Mouse (Mus musculus): ENCODE measurements around the gene Klhdc8a. TPM values are rescaled to one million over a fixed set of nuclear protein-coding genes. Genes with fewer than 3 reads are reported as not detected.
A peak's percentile ranks its signal among the peaks of the same experiment; 100 is the strongest.

Klhdc8a gene
- polyA plus RNA-seq, 1 experiment from 2014 or later = 0.15 TPM

GRCm38 (mm10) chr1:132322711-132323542 lies 24.5 kb downstream of the Klhdc8a start:
- no peak overlapping the region for H3K4me2 ChIP-seq

DNA sequence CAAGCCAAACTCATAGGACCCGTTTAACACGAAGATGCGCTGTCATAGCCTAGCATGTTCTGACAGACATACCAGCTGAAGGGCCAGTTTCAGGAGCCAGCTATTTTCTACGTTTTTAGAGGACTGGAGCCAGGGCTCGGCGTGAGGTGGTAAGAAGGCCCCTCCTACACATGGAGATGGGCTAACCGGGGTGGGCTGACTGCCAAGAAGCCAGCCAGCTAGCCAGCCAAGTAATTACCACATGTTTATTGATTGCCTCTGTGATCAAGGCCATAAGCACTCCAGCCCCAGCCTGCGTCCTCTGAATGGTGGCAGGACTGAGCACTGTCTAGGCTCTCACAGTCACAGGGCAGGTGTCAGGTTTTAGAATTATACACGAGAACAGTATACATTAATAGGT lies 28.4 kb downstream of the Klhdc8a start:
- 54% methylated on average over 9 of the region's 9 CpGs for WGBS
- Histone ChIP-seq H3K4me3 (replicated peaks) (no peak overlapping the region), H3K9me3 (no peaks in the 10 kb centered on the region), H3K36me3 (no peaks in the 10 kb centered on the region), H3K27me3 (replicated peaks) (no peaks in the 10 kb centered on the region), H3K4me1 (peaks cover 16% of the 10 kb centered on the region), H3K27ac (no peak overlapping the region), H3K9ac (no peak overlapping the region), H3K4me2 (no peak overlapping the region)
- peak; percentile 57 for ATAC-seq (ENCODE audit: insufficient read depth, low FRiP score, low read depth)

More at GRCm38 (mm10) chr1:132322711-132323542, 24.5 kb downstream of the Klhdc8a start:
- no peaks in the 10 kb centered on the region for H3K9me3 ChIP-seq
- 44% methylated on average over 13 of the region's 13 CpGs for WGBS
- H3K27ac ChIP-seq = peak overlapping the region; percentile 46
- no peak overlapping the region for H3K9ac ChIP-seq
- no peak for ATAC-seq (ENCODE audit: insufficient read depth, low FRiP score, low read depth)
- H3K36me3 ChIP-seq = no peaks in the 10 kb centered on the region
- no peaks in the 10 kb centered on the region for H3K27me3 ChIP-seq (replicated peaks)
- no peak overlapping the region for H3K4me3 ChIP-seq (replicated peaks)
- H3K4me1 ChIP-seq = peaks cover 33% of the 10 kb centered on the region

DNA sequence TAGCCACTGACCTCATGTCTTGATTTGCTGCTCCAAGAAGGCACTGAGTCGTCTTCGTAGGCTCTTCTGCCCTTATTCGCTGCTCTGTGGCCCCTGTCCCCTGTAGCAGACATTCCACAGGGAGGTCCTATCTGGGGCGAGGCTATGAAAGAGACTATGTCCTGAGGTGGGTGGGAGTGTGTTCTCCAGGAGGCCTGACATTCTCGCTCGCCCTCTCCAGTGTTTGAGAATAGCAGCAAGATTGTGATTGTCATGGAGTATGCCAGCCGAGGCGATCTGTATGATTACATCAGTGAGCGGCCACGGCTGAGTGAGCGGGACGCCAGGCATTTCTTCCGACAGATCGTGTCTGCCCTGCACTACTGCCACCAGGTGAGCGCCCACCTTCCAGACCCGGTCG lies 29.1 kb downstream of the Klhdc8a start:
- ATAC-seq (ENCODE audit: insufficient read depth, low FRiP score, low read depth) = no peak
- Histone ChIP-seq H3K9me3 (no peaks in the 10 kb centered on the region), H3K36me3 (no peaks in the 10 kb centered on the region), H3K27ac (no peak overlapping the region), H3K4me3 (replicated peaks) (no peak overlapping the region), H3K4me1 (peaks cover 13% of the 10 kb centered on the region), H3K4me2 (no peak overlapping the region), H3K9ac (no peak overlapping the region), H3K27me3 (replicated peaks) (no peaks in the 10 kb centered on the region)
- 79% methylated on average over 17 of the region's 17 CpGs for WGBS

- Histone ChIP-seq H3K36me3 (no peaks in the 10 kb centered on the region), H3K9me3 (no peaks in the 10 kb centered on the region), H3K4me3 (replicated peaks) (no peak overlapping the region), H3K27ac (no peak overlapping the region), H3K9ac (no peak overlapping the region), H3K4me1 (peaks cover 8% of the 10 kb centered on the region), H3K27me3 (replicated peaks) (no peaks in the 10 kb centered on the region), H3K4me2 (no peak overlapping the region)
- ATAC-seq (ENCODE audit: insufficient read depth, low FRiP score, low read depth) = no peak
- 75% methylated on average over 3 of the region's 3 CpGs for WGBS
Measured at GRCm38 (mm10) chr1:132328565-132328964, 30.1 kb downstream of the Klhdc8a start.

GRCm38 (mm10) chr1:132329656-132330055 lies 31.2 kb downstream of the Klhdc8a start:
- Histone ChIP-seq H3K4me2 (no peak overlapping the region), H3K9ac (no peak overlapping the region), H3K4me1 (peaks cover 14% of the 10 kb centered on the region), H3K36me3 (no peaks in the 10 kb centered on the region), H3K27ac (no peak overlapping the region), H3K27me3 (replicated peaks) (no peaks in the 10 kb centered on the region), H3K9me3 (no peaks in the 10 kb centered on the region), H3K4me3 (replicated peaks) (no peak overlapping the region)
- no peak for ATAC-seq (ENCODE audit: insufficient read depth, low FRiP score, low read depth)
- 83% methylated on average over 7 of the region's 7 CpGs for whole genome bisulfite sequencing

DNA sequence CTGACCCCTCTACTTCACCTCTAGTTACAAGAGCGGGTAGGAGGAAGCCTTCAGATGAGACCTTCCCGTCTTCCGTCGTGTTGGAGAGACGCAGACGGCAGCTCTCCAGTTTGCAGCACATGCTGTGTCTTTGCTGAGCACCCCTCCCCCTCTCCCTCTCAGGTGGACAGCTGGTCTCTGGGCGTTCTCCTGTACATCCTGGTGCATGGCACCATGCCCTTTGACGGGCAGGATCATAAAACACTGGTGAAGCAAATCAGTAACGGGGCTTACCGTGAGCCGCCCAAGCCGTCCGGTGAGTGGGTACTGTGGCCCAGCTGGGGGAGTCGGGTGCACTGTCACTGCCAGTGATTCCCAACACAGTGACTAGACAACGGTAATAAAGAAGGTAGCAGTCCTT lies 32.0 kb downstream of the Klhdc8a start:
- WGBS = 88% methylated on average over 15 of the region's 15 CpGs
- no peak overlapping the region for H3K4me3 ChIP-seq (replicated peaks)
- no peak overlapping the region for H3K27ac ChIP-seq
- no peaks in the 10 kb centered on the region for H3K9me3 ChIP-seq
- H3K27me3 ChIP-seq (replicated peaks) = no peaks in the 10 kb centered on the region
- no peak overlapping the region for H3K4me2 ChIP-seq
- H3K9ac ChIP-seq = no peak overlapping the region
- ATAC-seq (ENCODE audit: insufficient read depth, low FRiP score, low read depth) = no peak
- peaks cover 21% of the 10 kb centered on the region for H3K4me1 ChIP-seq
- no peaks in the 10 kb centered on the region for H3K36me3 ChIP-seq

GRCm38 (mm10) chr1:132331283-132331682 lies 32.9 kb downstream of the Klhdc8a start:
- H3K9ac ChIP-seq = no peak overlapping the region
- ATAC-seq (ENCODE audit: insufficient read depth, low FRiP score, low read depth) = no peak
- WGBS = 88% methylated on average over 17 of the region's 17 CpGs
- no peak overlapping the region for H3K27ac ChIP-seq
- H3K27me3 ChIP-seq (replicated peaks) = no peaks in the 10 kb centered on the region
- H3K9me3 ChIP-seq = no peaks in the 10 kb centered on the region
- no peaks in the 10 kb centered on the region for H3K36me3 ChIP-seq
- H3K4me2 ChIP-seq = no peak overlapping the region
- no peak overlapping the region for H3K4me3 ChIP-seq (replicated peaks)
- peaks cover 21% of the 10 kb centered on the region for H3K4me1 ChIP-seq

DNA sequence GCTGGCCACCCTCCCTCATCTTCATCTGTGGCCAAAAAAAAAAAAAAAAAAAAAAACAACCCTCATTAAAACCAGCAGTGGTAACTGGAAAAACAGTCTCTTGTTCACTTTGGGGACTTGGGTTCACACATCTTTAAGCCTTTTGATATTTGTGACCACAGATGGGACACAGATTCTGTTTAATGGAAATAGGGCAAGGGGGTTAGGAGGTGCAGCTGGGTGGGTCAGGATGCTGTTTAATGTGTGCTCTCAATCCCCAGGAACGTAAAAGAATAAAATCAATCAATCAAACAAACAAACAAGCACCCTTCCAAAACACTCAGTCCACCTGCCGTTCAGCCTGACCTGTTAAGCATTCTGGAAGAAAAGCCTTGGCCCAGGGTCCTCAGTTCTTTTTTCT lies 34.8 kb downstream of the Klhdc8a start:
- H3K9ac ChIP-seq = no peak overlapping the region
- no peak overlapping the region for H3K4me2 ChIP-seq
- no peak for ATAC-seq (ENCODE audit: insufficient read depth, low FRiP score, low read depth)
- H3K4me1 ChIP-seq = peaks cover 25% of the 10 kb centered on the region
- no peaks in the 10 kb centered on the region for H3K9me3 ChIP-seq
- WGBS = 16% methylated on average over 2 of the region's 2 CpGs
- no peaks in the 10 kb centered on the region for H3K27me3 ChIP-seq (replicated peaks)
- 0 out of 2 replicates have a peak overlapping the region, but pooled peaks have one; percentile 75 for H3K27ac ChIP-seq
- no peak overlapping the region for H3K4me3 ChIP-seq (replicated peaks)
- no peaks in the 10 kb centered on the region for H3K36me3 ChIP-seq

DNA sequence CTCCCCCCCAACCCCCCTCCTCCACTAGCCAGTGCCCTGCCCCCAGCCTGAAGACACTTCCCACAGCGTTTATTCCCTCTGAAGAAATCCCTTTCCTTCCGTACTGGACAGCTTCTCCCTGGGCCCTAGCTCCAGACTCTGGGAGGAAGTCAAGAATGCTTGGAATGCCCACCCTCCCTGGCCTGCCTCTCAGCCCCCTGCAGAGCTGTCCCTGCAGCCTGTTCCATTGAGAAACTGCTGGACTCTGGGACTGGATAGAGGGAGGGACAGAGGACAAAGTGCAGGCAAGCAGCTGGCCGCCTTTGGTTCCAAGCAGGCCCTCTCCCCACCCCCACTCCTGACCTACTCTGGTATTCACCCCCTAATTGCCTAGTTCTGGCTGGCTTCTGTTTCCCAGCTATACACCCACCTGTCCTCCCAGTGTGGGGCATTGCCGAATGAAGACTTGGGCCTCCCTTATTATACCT lies 35.3 kb downstream of the Klhdc8a start:
- H3K4me3 ChIP-seq (replicated peaks) = no peak overlapping the region
- 13% methylated on average over 4 of the region's 4 CpGs for WGBS
- H3K27ac ChIP-seq = peak overlapping the region; percentile 75
- peaks cover 27% of the 10 kb centered on the region for H3K4me1 ChIP-seq
- no peaks in the 10 kb centered on the region for H3K9me3 ChIP-seq
- no peaks in the 10 kb centered on the region for H3K27me3 ChIP-seq (replicated peaks)
- no peaks in the 10 kb centered on the region for H3K36me3 ChIP-seq
- no peak overlapping the region for H3K9ac ChIP-seq
- H3K4me2 ChIP-seq = no peak overlapping the region
- ATAC-seq (ENCODE audit: insufficient read depth, low FRiP score, low read depth) = peak; percentile 80

DNA sequence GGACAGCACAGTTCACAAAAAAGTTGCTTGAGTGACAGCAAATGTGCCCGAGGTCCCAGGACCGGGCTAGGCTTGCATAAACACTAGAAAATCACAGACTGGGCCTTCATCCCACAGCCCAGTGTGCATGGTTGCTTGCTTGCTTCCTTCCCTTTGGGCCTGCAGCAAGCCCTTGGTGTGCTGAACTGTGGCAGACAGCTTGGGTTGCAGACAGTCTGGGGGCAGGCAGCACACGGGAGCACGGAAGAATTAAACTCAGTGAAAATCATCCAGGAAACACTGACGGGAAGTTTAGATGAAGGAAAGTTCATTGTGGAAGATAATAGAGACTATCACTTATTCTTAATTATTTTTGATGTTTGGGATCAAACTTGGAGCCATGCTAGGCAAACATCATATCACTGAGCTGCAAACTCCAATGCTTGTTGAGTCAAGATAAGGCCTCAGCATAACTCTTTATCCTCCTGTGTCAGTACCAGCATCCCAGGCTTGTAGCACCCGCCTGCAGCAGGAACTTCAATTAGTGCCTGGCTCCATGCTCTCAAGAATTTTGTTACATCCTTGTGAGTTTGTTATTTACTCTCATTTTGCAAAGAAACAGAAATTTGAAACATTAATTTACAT lies 35.9 kb downstream of the Klhdc8a start:
- H3K27ac ChIP-seq = peak overlapping the region; percentile 75
- WGBS = 30% methylated on average over 6 of the region's 6 CpGs
- peaks cover 27% of the 10 kb centered on the region for H3K4me1 ChIP-seq
- H3K27me3 ChIP-seq (replicated peaks) = no peaks in the 10 kb centered on the region
- no peak overlapping the region for H3K4me2 ChIP-seq
- H3K36me3 ChIP-seq = no peaks in the 10 kb centered on the region
- no peak overlapping the region for H3K4me3 ChIP-seq (replicated peaks)
- ATAC-seq (ENCODE audit: insufficient read depth, low FRiP score, low read depth) = peak; percentile 20; the same call in 1 of the 2 replicates
- no peak overlapping the region for H3K9ac ChIP-seq
- no peaks in the 10 kb centered on the region for H3K9me3 ChIP-seq

GRCm38 (mm10) chr1:132335378-132335965 lies 37.0 kb downstream of the Klhdc8a start:
- Histone ChIP-seq H3K9me3 (no peaks in the 10 kb centered on the region), H3K4me2 (no peak overlapping the region), H3K27me3 (replicated peaks) (no peaks in the 10 kb centered on the region), H3K9ac (no peak overlapping the region), H3K36me3 (no peaks in the 10 kb centered on the region), H3K4me3 (replicated peaks) (no peak overlapping the region), H3K27ac (no peak overlapping the region), H3K4me1 (peaks cover 27% of the 10 kb centered on the region)
- whole genome bisulfite sequencing = 54% methylated on average over 12 of the region's 12 CpGs
- no peak for ATAC-seq (ENCODE audit: insufficient read depth, low FRiP score, low read depth)

- H3K27ac ChIP-seq = no peak overlapping the region
- WGBS = 64% methylated on average over 6 of the region's 6 CpGs
Measured at GRCm38 (mm10) chr1:132336921-132337320, 38.5 kb downstream of the Klhdc8a start.

More at GRCm38 (mm10) chr1:132336921-132337320, 38.5 kb downstream of the Klhdc8a start:
- H3K27me3 ChIP-seq (replicated peaks) = no peaks in the 10 kb centered on the region
- H3K36me3 ChIP-seq = no peaks in the 10 kb centered on the region
- no peak overlapping the region for H3K9ac ChIP-seq
- no peak overlapping the region for H3K4me2 ChIP-seq
- no peak for ATAC-seq (ENCODE audit: insufficient read depth, low FRiP score, low read depth)
- H3K4me1 ChIP-seq = peaks cover 27% of the 10 kb centered on the region
- H3K4me3 ChIP-seq (replicated peaks) = no peak overlapping the region
- H3K9me3 ChIP-seq = no peaks in the 10 kb centered on the region
